Mouse (Mus musculus) CD8-positive naive resting alpha-beta T cell, adult 2 months (primary cell): Measurements from ENCODE around the gene Arfgap1.
A peak's percentile ranks its signal among the peaks of the same experiment; 100 is the strongest.

Experiments
- DNase-seq, 2 experiments: peaks; one replicate each; pipeline ENCODE4 v3.0.0; 2022; ENCODE audit warnings: low read depth in 2 of 2, low spot score in 2 of 2

Arfgap1 gene

GRCm38 (mm10) chr2:180985635-180986034 is 18.6 kb downstream of the Arfgap1 start:
- DNase-seq = no peak

- DNase-seq = no peak
These were observed 19.4 kb downstream of the Arfgap1 start, which contains the start of gene Col20a1 for GRCm38 (mm10) chr2:180986449-180986848. TSS of gene Col20a1 (plus strand) at chr2:180986535.

DNA sequence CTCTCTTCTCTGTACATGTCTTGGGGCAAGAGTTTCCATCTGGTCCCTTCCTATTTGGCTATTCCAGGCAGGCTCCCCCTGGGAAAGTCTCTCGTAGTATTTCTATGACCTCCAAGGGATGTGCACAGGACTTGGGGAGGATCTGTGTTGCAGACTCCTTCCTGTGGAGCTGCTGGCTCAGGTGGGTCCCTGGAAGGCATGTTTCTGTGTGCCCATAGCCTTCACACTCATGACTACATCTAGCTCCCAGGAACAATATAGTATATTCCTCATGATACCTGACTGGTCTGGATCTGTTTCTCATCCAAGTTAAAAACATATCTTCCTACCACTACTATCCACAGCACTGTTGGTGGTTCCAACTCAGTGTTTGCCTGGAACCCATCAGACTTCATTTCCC is 20.0 kb downstream of the Arfgap1 start:
- DNase-seq = no peak

DNA sequence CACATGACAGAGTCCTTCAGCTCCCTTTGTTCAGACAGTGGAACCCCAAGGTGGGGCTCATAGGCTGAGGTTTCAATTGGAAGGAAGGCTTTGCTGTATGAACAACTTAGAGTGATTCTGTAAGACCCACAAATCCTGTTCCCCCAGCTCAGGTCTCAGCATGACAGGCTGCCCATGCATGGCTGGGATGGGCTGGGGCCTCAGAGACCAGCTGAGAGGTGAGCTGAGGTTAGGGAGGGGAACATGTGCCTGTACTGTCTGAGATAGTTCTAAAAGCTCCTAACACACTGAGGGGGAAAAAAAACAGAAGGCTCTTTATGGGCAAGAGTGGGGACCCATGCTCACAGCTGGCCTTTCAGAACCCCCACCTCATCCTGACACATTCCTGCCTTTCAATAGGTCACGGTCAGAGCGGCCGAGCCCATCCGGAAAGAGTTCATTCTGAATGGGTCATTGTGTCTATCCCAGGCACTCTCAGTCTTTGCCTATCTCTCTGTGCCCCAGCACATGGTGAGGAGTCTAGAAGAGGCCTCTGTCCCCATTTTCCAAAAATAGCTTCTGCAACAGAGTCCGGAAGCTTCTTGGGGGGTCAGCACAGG is 20.5 kb downstream of the Arfgap1 start:
- no peak for DNase-seq

DNA sequence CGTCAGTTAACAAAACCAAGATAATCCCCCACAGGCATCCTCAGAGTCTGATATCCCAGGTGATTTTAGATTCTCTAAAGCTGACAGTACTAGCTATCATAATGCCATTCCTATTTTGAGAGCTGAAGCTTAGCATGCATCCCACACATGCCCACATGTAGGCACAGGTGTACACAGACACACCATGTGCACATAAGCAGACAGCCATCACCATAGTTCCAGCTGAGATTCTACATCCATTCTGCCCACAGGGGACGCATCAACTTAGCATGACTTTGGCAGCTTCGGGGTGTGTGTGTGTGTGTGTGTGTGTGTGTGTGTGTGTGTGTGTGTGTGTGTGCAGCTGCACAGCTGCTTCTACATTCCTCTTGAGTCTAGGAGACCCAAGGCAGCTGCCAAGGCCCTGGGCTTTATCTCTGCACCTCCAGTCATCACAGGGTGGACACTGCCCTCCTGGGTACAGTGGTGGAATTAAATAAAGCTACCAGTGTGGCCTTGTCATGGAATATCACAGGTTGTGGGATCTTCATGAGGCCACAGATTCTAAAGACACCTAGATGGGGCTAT is 21.4 kb downstream of the Arfgap1 start:
- no peak for DNase-seq

GRCm38 (mm10) chr2:180988948-180989347 is 21.9 kb downstream of the Arfgap1 start:
- no peak for DNase-seq

DNA sequence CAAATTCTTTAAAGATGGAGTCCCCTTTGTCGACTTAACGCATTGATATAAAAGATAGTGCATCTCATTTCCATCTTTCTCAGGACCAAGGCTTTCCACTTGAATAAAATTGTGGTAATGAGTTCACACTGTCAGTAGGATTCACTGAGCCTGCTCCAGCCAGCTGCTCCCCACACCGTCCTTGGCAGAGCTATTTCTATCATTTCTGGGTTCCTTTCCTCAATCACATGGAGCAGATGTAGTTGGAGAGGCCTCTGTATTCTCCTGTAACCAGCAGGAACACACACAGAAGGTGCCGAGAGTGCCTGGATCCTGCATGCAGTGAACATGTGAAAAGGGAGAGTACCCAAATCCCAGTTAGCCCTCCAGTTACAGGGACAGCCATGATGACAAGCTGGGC is 23.3 kb downstream of the Arfgap1 start:
- DNase-seq = no peak

DNA sequence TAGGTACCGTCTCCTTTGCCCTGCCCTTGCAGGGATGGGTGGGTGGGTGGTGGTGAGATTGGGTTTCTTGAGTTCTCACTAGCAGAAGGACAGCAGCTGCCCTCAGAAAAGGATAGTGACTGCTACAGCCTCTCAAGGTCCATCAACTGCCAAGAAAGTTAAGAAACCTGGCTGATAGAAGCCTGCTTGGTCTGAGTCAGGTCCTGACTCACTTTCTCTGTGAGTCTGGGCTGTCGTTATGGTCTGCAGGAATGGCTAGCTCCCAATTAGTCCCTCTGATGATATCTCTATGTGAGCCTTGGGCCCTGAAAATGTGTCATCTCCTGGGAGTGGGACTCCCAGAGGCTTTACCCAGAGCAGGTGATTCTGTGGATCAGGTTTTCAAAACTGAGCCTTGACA is 27.3 kb downstream of the Arfgap1 start:
- DNase-seq = no peak

DNA sequence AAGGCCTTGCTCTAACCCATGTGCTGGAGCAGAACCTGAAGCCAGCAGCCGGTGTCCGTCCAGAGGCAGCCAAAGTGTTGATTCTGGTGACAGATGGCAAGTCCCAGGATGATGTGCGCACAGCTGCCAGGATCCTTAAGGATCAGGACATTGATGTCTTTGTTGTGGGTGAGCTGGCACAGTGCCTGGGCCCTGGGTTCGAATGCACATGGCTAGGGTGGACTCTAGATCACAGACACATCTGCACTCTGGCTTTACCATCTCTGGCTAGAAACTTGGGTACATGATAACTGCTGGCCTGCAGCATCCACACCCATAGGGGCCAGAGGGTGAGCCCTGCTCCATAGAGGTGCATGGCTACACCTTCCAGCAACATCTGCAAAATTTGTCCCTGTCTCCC is 28.4 kb downstream of the Arfgap1 start:
- DNase-seq = no peak

DNA sequence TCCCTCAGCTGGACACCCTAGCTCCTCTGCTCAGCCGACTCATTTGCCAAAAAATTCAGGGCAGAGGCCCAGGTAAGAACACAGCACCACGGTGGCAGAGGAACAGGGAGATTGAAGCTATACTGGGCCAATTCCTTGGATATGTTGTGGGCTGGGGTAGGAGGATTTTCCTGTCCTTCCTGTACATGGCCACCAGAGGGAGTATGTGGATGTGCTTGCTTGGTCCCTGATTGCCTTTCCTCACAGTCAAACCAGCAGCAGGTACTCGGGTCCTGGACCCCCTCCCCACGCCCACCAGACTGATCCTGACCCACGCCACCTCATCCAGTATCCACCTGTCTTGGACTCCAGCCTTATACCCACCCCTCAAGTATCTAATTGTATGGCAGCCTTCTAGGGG is 29.4 kb downstream of the Arfgap1 start:
- peak; percentile 13 to 27 for DNase-seq

DNA sequence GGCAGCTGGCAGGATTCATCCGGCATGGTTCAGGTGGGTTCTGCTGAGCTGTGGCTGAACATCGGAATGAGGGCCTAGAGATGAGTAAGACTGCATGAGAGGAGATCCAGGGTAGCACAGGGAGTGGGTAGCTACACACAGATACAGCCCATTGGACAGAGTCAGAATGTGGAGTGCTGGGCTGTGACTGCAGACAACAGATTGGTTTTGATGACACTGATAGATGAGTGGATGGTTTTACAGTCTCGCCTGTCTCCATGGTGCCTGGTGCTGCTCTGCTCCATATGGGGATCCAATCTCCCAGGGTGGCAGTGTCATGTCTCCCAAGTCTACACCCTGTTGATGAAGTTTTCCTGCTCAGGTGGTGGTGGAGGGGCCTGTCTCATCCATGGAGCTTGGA is 29.9 kb downstream of the Arfgap1 start:
- no peak for DNase-seq

GRCm38 (mm10) chr2:181007054-181007453 is 40.0 kb downstream of the Arfgap1 start:
- DNase-seq = no peak

- DNase-seq = no peak
These were observed 41.3 kb downstream of the Arfgap1 start for GRCm38 (mm10) chr2:181008339-181008738.

DNA sequence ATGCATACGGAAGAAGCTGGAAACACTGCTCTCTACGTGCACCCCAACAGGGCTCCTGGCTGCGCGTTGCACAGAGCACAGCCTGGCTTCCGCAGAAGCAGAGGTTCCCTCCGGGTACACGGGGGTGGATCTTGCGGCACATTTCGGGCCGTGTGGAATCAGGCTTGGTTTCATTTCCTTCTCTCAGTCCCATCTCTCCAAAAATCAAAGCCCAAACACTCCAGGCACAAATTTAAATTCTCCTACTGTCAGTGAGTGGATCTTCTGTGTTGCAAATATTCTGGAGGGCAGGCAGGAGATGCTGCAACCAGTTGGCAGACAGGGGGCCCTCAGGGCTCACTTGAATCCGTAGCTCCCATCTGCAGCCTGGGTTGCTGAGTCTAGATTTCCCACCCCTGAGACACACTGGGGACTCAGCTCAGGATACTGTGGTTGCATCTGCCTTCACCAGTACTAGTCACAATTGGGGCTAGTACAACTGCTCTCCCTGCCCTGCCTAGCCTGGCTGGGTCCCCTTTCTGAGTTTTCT is 64.4 kb downstream of the Arfgap1 start:
- no peak for DNase-seq
